7 mouse cellular contexts compared by ENCODE assay signal in the genomic region with DNA sequence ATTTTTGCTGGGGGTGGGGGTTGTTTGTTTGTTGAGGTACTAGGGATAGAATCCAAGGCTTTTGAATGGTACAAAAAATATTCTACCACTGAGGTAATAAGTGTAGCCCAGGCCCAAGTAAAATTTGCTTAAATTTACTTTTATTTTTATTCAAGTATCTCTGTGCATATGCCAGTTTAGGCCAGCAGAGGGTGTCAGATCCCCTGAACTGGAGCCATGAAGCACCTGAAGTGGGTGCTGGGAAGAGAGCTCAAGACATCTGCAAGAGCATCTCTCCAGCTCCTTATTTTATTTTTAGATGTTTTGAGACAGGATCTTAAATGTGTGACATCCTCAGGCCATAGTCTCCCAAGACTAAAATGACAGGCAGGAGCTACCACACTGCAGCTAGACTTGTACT. TPM values are rescaled to one million over a fixed set of nuclear protein-coding genes. Genes with fewer than 3 reads are reported as not detected.
A peak's percentile ranks its signal among the peaks of the same experiment; 100 is the strongest.
DNase-seq lines count a peak whose midpoint lies in the region; ATAC-seq and TF ChIP-seq lines count a peak whose summit lies in the region.

No protein-coding gene starts in this region.

- no peak overlapping the region for H3K9ac ChIP-seq in kidney, embryonic 16.5 days (replicated peaks; ENCODE audit: low read length)
- no peak overlapping the region for H3K9ac ChIP-seq in forebrain, embryonic 12.5 days

- no peaks in the 10 kb centered on the region for H3K4me1 ChIP-seq in kidney, embryonic 16.5 days (ENCODE audit: insufficient read depth, low read length)
- H3K4me1 ChIP-seq in G1E (ENCODE audit: insufficient read depth, low read depth, low read length): peaks cover 36% of the 10 kb centered on the region
- no peaks in the 10 kb centered on the region for H3K4me1 ChIP-seq in forebrain, embryonic 12.5 days

- peak; percentile 17; the same call in 1 of the 2 replicates for TF ChIP-seq CTCF in G1E (IDR thresholded peaks at IDR 0.05; ENCODE audit: low read depth, low read length)

- no peaks in the 10 kb centered on the region for H3K27me3 ChIP-seq in kidney, embryonic 16.5 days (ENCODE audit: insufficient read depth, low read length)
- no peaks in the 10 kb centered on the region for H3K27me3 ChIP-seq in G1E (ENCODE audit: insufficient read depth, low read length)
- no peaks in the 10 kb centered on the region for H3K27me3 ChIP-seq in forebrain, embryonic 12.5 days

- H3K36me3 ChIP-seq in kidney, embryonic 16.5 days (ENCODE audit: insufficient read depth, low read length): peaks cover 50% of the 10 kb centered on the region
- peaks cover 73% of the 10 kb centered on the region for H3K36me3 ChIP-seq in G1E (replicated peaks)
- H3K36me3 ChIP-seq in forebrain, embryonic 12.5 days (replicated peaks): peaks cover 63% of the 10 kb centered on the region

- H3K4me2 ChIP-seq in kidney, embryonic 16.5 days (replicated peaks; ENCODE audit: low read depth, low read length): no peak overlapping the region
- no peak overlapping the region for H3K4me2 ChIP-seq in forebrain, embryonic 12.5 days

- H3K9me3 ChIP-seq in kidney, embryonic 16.5 days (ENCODE audit: low read length): no peaks in the 10 kb centered on the region
- no peaks in the 10 kb centered on the region for H3K9me3 ChIP-seq in G1E (replicated peaks)
- no peaks in the 10 kb centered on the region for H3K9me3 ChIP-seq in forebrain, embryonic 12.5 days

- H3K27ac ChIP-seq in kidney, embryonic 16.5 days (ENCODE audit: low read length): no peak overlapping the region
- no peak overlapping the region for H3K27ac ChIP-seq in forebrain, embryonic 12.5 days

- no peak overlapping the region for H3K4me3 ChIP-seq in kidney, embryonic 16.5 days (ENCODE audit: low read length)
- H3K4me3 ChIP-seq in G1E (ENCODE audit: low read depth, low read length): no peak overlapping the region
- no peak overlapping the region for H3K4me3 ChIP-seq in forebrain, embryonic 12.5 days (replicated peaks)

- peak; percentile 48 for DNase-seq in kidney, adult 9 months
- DNase-seq in CD4-positive, CD25-positive, alpha-beta regulatory T cell, adult 2 months (ENCODE audit: low read depth, low spot score): peak; percentile 78
- no peak for DNase-seq in G1E (ENCODE audit: low spot score)
- DNase-seq in kidney, postnatal 4 days: peak; percentile 55 to 57
- no peak for DNase-seq in layer of hippocampus, postnatal 25 days (ENCODE audit: extremely low spot score in 1 of 2, low spot score in 1 of 2)

- ATAC-seq in kidney, embryonic 16.5 days (ENCODE audit: low FRiP score, low TSS enrichment): no peak
- no peak for ATAC-seq in G1E (ENCODE audit: extremely low read depth, insufficient number of reproducible peaks, low FRiP score, poor library complexity, severe bottlenecking)
- no peak for ATAC-seq in forebrain, embryonic 12.5 days (ENCODE audit: low FRiP score)

RNA-seq across cellular contexts. Expression of gene Cap1, which starts 15.8 kb away (rescaled TPM):
- 79.7 and 90.2 TPM in 2 replicates for polyA plus RNA-seq in kidney, embryonic 16.5 days (2015; fragmentation: Nextera tagmentation; extraction: Ambion mirVana)
- 186 and 190 TPM in 2 replicates for total RNA-seq in G1E (2014; fragmentation: Nextera tagmentation)
- 230 and 256 TPM in 2 replicates for total RNA-seq in G1E (2017)
- 21.1 and 28.2 TPM in 2 replicates for polyA plus RNA-seq in G1E (2012)
- 100 to 1,000 TPM; 299 to 313 TPM for total RNA-seq in layer of hippocampus, postnatal 25 days (2021)
- 28.1 and 44.4 TPM in 2 replicates for polyA plus RNA-seq in forebrain, embryonic 12.5 days (2016; fragmentation: Nextera tagmentation; extraction: Ambion mirVana)

RNA-seq across cellular contexts. Expression of gene Ppt1, which starts 34.0 kb away (rescaled TPM):
- polyA plus RNA-seq in kidney, embryonic 16.5 days (2015; fragmentation: Nextera tagmentation; extraction: Ambion mirVana): 92.0 and 97.9 TPM in 2 replicates
- total RNA-seq in G1E (2014; fragmentation: Nextera tagmentation) (70.4 and 70.9 TPM in 2 replicates), G1E (2017) (52.0 and 56.7 TPM in 2 replicates)
- polyA plus RNA-seq in G1E (2012): 6.6 and 9.3 TPM in 2 replicates
- 10 to 100 TPM; 80.2 to 83.5 TPM for total RNA-seq in layer of hippocampus, postnatal 25 days (2021)
- polyA plus RNA-seq in forebrain, embryonic 12.5 days (2016; fragmentation: Nextera tagmentation; extraction: Ambion mirVana): 69.4 and 70.1 TPM in 2 replicates

Comparison
In these comparisons a context has a peak if more than half of its experiments do, and no peak if none do; other contexts are left out.
1. DNase-seq: peak in kidney, adult 9 months (single experiment), CD4-positive, CD25-positive, alpha-beta regulatory T cell, adult 2 months (single experiment) and kidney, postnatal 4 days (2 of 2); none in G1E (single experiment) and layer of hippocampus, postnatal 25 days (0 of 2).